Comparison of ENCODE assay signal across 8 mouse cellular contexts in genomic region chr3:41408821-41409737, GRCm38 (mm10).
DNase-seq lines count a peak whose midpoint lies in the region; ATAC-seq and TF ChIP-seq lines count a peak whose summit lies in the region.

No protein-coding gene starts in this region.

- ATAC-seq in common myeloid progenitor, adult 5-6 weeks (replicated peaks; ENCODE audit: low read depth, poor library complexity, severe bottlenecking) = peak; percentile 13; the same call in 1 of the 2 replicates
- peak; percentile 87 for ATAC-seq in heart, embryonic 15.5 days (replicated peaks; ENCODE audit: insufficient number of reproducible peaks, insufficient read depth, low FRiP score, low read depth)
- ATAC-seq in midbrain, embryonic 14.5 days (ENCODE audit: low FRiP score, low TSS enrichment) = peak; percentile 78

- H3K4me2 ChIP-seq in heart, embryonic 15.5 days = peak overlapping the region; percentile 76
- peak overlapping the region; percentile 62 for H3K4me2 ChIP-seq in midbrain, embryonic 14.5 days (ENCODE audit: low read length)

- no peak for TF ChIP-seq CTCF in liver, adult 2 months (IDR thresholded peaks at IDR 0.05; ENCODE audit: low read depth, low read length)

- peak; percentile 84 for DNase-seq in liver, adult 2 months (ENCODE audit: extremely low read depth, low read depth, low spot score)
- no peak for DNase-seq in liver
- DNase-seq in kidney, postnatal 4 days = peak; percentile 24 to 47
- peak; percentile 78 for DNase-seq in midbrain, embryonic 14.5 days
- no peak for DNase-seq in spleen, adult 18-20 months
- no peak for DNase-seq in cerebellum, postnatal 4 days (ENCODE audit: low spot score in 2 of 2)

- no peaks in the 10 kb centered on the region for H3K36me3 ChIP-seq in liver, adult 2 months (ENCODE audit: control insufficient read depth, insufficient read depth, low read length)
- no peaks in the 10 kb centered on the region for H3K36me3 ChIP-seq in heart, embryonic 15.5 days
- H3K36me3 ChIP-seq in midbrain, embryonic 14.5 days (ENCODE audit: control insufficient read depth, insufficient read depth, low read length) = no peaks in the 10 kb centered on the region

- TF ChIP-seq POLR2A in liver, adult 2 months (IDR thresholded peaks at IDR 0.05; ENCODE audit: extremely low read depth, insufficient read depth, low read length) = no peak

- no peak overlapping the region for H3K27ac ChIP-seq in liver, adult 2 months (replicated peaks; ENCODE audit: insufficient read depth, low read depth, low read length)
- H3K27ac ChIP-seq in heart, embryonic 15.5 days = peak overlapping the region; percentile 87
- peak overlapping the region; percentile 75 for H3K27ac ChIP-seq in midbrain, embryonic 14.5 days (replicated peaks; ENCODE audit: low read depth, low read length)

- WGBS in liver, adult 2 months = 7% methylated on average over 15 of the region's 15 CpGs
- whole genome bisulfite sequencing in heart, embryonic 15.5 days = 5% methylated on average over 15 of the region's 15 CpGs
- WGBS in midbrain, embryonic 14.5 days = 7% methylated on average over 15 of the region's 15 CpGs

- H3K4me3 ChIP-seq in liver, adult 2 months (ENCODE audit: insufficient read depth, low read depth, low read length) = no peak overlapping the region; the same call in 1 of the 2 replicates
- H3K4me3 ChIP-seq in heart, embryonic 15.5 days = peak overlapping the region; percentile 45
- peak overlapping the region; percentile 41 for H3K4me3 ChIP-seq in midbrain, embryonic 14.5 days (replicated peaks; ENCODE audit: low read depth, low read length)

- H3K9ac ChIP-seq in liver, adult 2 months (ENCODE audit: low read depth, low read length) = 0 out of 2 replicates have a peak overlapping the region, but pooled peaks have one; percentile 13
- peak overlapping the region; percentile 60 for H3K9ac ChIP-seq in heart, embryonic 15.5 days
- peak overlapping the region; percentile 52 for H3K9ac ChIP-seq in midbrain, embryonic 14.5 days (replicated peaks; ENCODE audit: low read length)

- H3K9me3 ChIP-seq in heart, embryonic 15.5 days (replicated peaks) = no peaks in the 10 kb centered on the region
- H3K9me3 ChIP-seq in midbrain, embryonic 14.5 days (ENCODE audit: control insufficient read depth, low read length) = no peaks in the 10 kb centered on the region

- no peaks in the 10 kb centered on the region for H3K79me2 ChIP-seq in liver, adult 2 months (ENCODE audit: control insufficient read depth, insufficient read depth, low read length)

- H3K27me3 ChIP-seq in liver, adult 2 months (ENCODE audit: control insufficient read depth, insufficient read depth, low read length) = no peaks in the 10 kb centered on the region
- no peaks in the 10 kb centered on the region for H3K27me3 ChIP-seq in heart, embryonic 15.5 days
- no peaks in the 10 kb centered on the region for H3K27me3 ChIP-seq in midbrain, embryonic 14.5 days (ENCODE audit: control insufficient read depth, insufficient read depth, low read length)

- 0 out of 2 replicates have a peak, but pooled peaks cover 2% of the 10 kb centered on the region for H3K4me1 ChIP-seq in liver, adult 2 months (ENCODE audit: control insufficient read depth, insufficient read depth, low read length)
- peaks cover 15% of the 10 kb centered on the region for H3K4me1 ChIP-seq in heart, embryonic 15.5 days (replicated peaks)
- H3K4me1 ChIP-seq in midbrain, embryonic 14.5 days (ENCODE audit: control insufficient read depth, insufficient read depth, low read length) = peaks cover 6% of the 10 kb centered on the region; the same call in 1 of the 2 replicates

Comparison
In these comparisons a context has a peak if more than half of its experiments do, and no peak if none do; other contexts are left out.
1. DNase-seq: peak in liver, adult 2 months (single experiment), kidney, postnatal 4 days (2 of 2) and midbrain, embryonic 14.5 days (single experiment); none in liver (single experiment), spleen, adult 18-20 months (0 of 2) and cerebellum, postnatal 4 days (0 of 2).
2. ATAC-seq: peak in every context shown above with its lines; median percentile 87 in heart, embryonic 15.5 days; 78 in midbrain, embryonic 14.5 days; 13 in common myeloid progenitor, adult 5-6 weeks.
3. Peak in every context shown above with its lines, with median percentiles within 50 percentile points of each other: H3K9ac ChIP-seq.